Mouse (Mus musculus): ENCODE results near the gene Grid2. TPM values are rescaled to one million over a fixed set of nuclear protein-coding genes. Genes with fewer than 3 reads are reported as not detected.

Grid2 gene
- polyA plus RNA-seq, 1 experiment, result 0.04 TPM

DNA sequence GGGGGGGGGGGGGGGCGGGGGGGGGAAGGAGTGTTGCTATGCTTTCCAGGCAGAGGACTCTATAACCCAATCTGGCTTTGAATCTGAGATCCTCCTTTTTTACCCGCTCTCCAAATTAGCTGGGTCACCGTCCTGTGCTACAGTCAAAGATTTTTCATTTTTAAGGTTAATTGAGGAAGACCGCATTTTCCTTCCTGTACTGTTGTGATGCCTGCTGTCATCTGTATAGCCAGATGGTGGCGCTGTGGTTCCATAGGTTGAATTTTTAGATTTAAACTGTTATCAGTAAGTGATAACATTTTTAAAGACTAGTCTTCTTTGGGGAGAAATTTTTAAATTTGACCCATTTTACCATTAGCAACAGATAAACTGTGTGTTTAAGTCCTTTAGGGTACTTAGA, 1429.3 kb downstream of the Grid2 start:
- WGBS, result 6% methylated on average over 5 of the region's 5 CpGs
- Histone ChIP-seq H3K36me3 (ENCODE audit: control insufficient read depth, insufficient read depth, low read length) (no peaks in the 10 kb centered on the region), H3K27ac (ENCODE audit: control insufficient read depth, insufficient read depth, low read length) (no peak overlapping the region), H3K27me3 (ENCODE audit: control insufficient read depth, insufficient read depth, low read length) (no peaks in the 10 kb centered on the region), H3K4me1 (replicated peaks; ENCODE audit: control insufficient read depth, insufficient read depth, low read length) (no peaks in the 10 kb centered on the region), H3K4me3 (ENCODE audit: control insufficient read depth, insufficient read depth, low read length) (no peak overlapping the region)
- no peak for DNase-seq
- no peak for TF ChIP-seq CTCF (IDR thresholded peaks at IDR 0.05; ENCODE audit: borderline replicate concordance, control insufficient read depth, extremely low read depth, insufficient read depth, low read length, poor library complexity)
- TF ChIP-seq POLR2A (IDR thresholded peaks at IDR 0.05; ENCODE audit: control insufficient read depth, extremely low read depth, insufficient read depth, low read length, poor library complexity), result no peak

DNA sequence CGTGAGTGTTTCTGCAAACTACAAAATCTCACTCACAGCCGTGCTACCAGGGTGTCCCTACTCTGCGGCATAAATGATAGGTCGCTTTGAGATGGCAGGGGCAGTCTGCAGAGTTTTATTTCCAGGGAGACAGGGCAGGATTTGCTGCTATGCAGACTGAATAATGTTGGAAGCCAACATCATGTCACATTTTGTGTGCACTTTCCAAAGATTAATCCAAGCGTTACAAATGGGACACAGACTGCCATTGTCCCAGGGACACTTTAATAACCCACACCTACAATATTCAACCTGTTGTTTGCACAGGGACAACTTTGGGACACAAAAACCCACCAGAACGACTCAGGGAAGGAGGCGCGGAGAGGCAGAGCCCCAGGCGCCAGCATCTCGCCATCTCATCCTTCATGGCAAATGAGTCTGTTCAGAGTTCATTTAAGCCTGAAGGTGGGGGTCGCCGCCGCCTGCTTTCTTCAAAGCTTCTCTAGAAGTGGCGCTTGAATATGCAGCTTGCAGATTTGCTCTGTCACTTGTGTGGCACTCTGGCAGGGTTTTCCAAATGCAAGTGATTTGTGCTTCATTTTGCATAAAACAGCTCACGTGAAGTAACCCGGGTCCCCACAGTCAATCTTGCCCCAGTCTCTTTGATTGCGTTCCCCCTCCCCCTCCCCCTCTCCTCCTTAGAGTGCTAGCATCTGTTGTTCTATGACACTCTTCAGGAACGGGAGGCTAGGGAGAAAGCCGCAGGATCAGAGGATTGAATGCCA, 1432.7 kb downstream of the Grid2 start:
- TF ChIP-seq CTCF (IDR thresholded peaks at IDR 0.05; ENCODE audit: borderline replicate concordance, control insufficient read depth, extremely low read depth, insufficient read depth, low read length, poor library complexity) (no peak), POLR2A (IDR thresholded peaks at IDR 0.05; ENCODE audit: control insufficient read depth, extremely low read depth, insufficient read depth, low read length, poor library complexity) (no peak)

DNA sequence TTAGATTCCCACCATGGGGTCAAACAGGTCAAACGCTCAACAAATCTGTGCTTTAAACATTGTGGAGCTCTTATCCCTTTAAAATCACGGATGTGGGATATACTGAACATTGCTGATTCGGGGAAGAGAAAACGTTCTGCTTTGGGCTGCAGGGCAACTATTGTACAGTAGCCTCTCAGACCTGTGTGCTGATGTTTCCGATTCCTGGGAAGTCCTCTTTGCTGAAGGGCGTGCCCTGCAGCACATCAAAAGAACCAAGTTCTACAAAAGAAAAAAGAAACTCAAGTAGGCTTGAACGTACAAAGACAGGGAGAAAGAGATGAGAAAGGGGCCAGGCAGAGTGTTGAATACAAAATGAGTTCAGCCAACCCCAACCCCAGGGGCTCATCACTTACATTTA, 1439.0 kb downstream of the Grid2 start:
- WGBS, result 77% methylated on average over 7 of the region's 7 CpGs
- Histone ChIP-seq H3K4me3 (ENCODE audit: control insufficient read depth, insufficient read depth, low read length) (no peak overlapping the region), H3K27ac (ENCODE audit: control insufficient read depth, insufficient read depth, low read length) (no peak overlapping the region), H3K27me3 (ENCODE audit: control insufficient read depth, insufficient read depth, low read length) (no peaks in the 10 kb centered on the region), H3K36me3 (ENCODE audit: control insufficient read depth, insufficient read depth, low read length) (no peaks in the 10 kb centered on the region), H3K4me1 (replicated peaks; ENCODE audit: control insufficient read depth, insufficient read depth, low read length) (no peaks in the 10 kb centered on the region)
- TF ChIP-seq CTCF (IDR thresholded peaks at IDR 0.05; ENCODE audit: borderline replicate concordance, control insufficient read depth, extremely low read depth, insufficient read depth, low read length, poor library complexity) (no peak), POLR2A (IDR thresholded peaks at IDR 0.05; ENCODE audit: control insufficient read depth, extremely low read depth, insufficient read depth, low read length, poor library complexity) (no peak)
- no peak for DNase-seq

More for the DNA sequence above, 1432.7 kb downstream of the Grid2 start:
- DNase-seq, result no peak
- no peaks in the 10 kb centered on the region for H3K4me1 ChIP-seq (replicated peaks; ENCODE audit: control insufficient read depth, insufficient read depth, low read length)
- no peaks in the 10 kb centered on the region for H3K27me3 ChIP-seq (ENCODE audit: control insufficient read depth, insufficient read depth, low read length)
- 15% methylated on average over 19 of the region's 19 CpGs for WGBS
- no peak overlapping the region for H3K4me3 ChIP-seq (ENCODE audit: control insufficient read depth, insufficient read depth, low read length)
- no peak overlapping the region for H3K27ac ChIP-seq (ENCODE audit: control insufficient read depth, insufficient read depth, low read length)
- no peaks in the 10 kb centered on the region for H3K36me3 ChIP-seq (ENCODE audit: control insufficient read depth, insufficient read depth, low read length)

DNA sequence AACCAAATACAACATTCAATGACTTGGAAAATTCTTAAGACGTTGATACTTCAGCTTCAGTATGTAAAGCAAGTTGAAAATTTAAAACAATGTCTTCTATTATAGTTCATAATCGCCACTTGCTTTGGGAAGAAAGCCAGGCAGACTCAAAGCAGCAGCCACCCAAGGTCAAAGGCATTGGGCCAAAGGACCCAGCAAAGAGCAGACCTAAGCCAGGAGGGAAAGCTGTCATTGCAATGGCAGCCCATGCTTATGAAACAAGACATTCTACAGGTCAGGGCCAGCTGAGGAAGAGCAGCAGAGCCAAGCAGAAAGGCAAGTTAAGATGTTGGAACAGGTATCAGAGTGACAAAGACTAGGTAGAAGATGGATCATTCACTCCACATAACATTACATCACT, 1448.0 kb downstream of the Grid2 start:
- DNase-seq, result no peak
- no peaks in the 10 kb centered on the region for H3K36me3 ChIP-seq (ENCODE audit: control insufficient read depth, insufficient read depth, low read length)
- no peaks in the 10 kb centered on the region for H3K27me3 ChIP-seq (ENCODE audit: control insufficient read depth, insufficient read depth, low read length)
- H3K4me1 ChIP-seq (replicated peaks; ENCODE audit: control insufficient read depth, insufficient read depth, low read length), result no peaks in the 10 kb centered on the region
- 89% methylated on average over 2 of the region's 2 CpGs for WGBS
- no peak overlapping the region for H3K27ac ChIP-seq (ENCODE audit: control insufficient read depth, insufficient read depth, low read length)
- TF ChIP-seq CTCF (IDR thresholded peaks at IDR 0.05; ENCODE audit: borderline replicate concordance, control insufficient read depth, extremely low read depth, insufficient read depth, low read length, poor library complexity), result no peak
- TF ChIP-seq POLR2A (IDR thresholded peaks at IDR 0.05; ENCODE audit: control insufficient read depth, extremely low read depth, insufficient read depth, low read length, poor library complexity), result no peak
- no peak overlapping the region for H3K4me3 ChIP-seq (ENCODE audit: control insufficient read depth, insufficient read depth, low read length)

DNA sequence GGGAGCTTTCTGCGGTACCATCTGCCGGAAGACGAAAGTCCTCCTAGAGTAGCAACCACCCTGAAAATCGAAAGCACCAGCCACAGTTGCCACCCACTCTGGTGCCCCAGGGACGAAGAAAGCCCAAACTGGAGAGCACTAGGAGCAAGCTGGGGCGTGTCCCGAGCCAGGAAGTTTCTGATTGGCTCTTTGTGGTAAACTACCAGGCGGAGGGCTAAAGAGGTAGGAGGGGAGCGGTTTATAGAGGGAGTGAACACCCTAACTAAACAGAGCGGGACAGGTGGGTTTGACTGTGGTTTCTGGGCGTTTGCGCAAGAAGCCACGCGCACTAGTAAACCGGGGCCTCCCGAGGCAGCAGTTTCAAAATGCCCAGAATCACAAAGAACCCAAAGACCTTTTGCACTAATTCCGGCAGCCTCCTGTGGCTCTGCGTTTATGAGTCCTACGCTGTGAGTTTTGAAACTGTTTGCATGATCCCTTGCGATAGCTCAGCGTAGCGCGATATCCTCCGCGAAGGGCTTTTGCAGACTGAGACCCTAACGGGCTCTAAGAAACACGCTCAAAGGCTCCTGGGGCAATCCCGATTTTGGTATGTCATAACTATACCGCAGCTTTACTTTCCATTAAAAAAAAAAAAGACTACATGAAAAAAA, 1472.2 kb downstream of the Grid2 start:
- WGBS, result 2% methylated on average over 29 of the region's 29 CpGs
- no peak for DNase-seq
- Histone ChIP-seq H3K27me3 (ENCODE audit: control insufficient read depth, insufficient read depth, low read length) (peaks cover 4% of the 10 kb centered on the region; the same call in 1 of the 2 replicates), H3K4me3 (ENCODE audit: control insufficient read depth, insufficient read depth, low read length) (no peak overlapping the region), H3K4me1 (replicated peaks; ENCODE audit: control insufficient read depth, insufficient read depth, low read length) (no peaks in the 10 kb centered on the region), H3K36me3 (ENCODE audit: control insufficient read depth, insufficient read depth, low read length) (no peaks in the 10 kb centered on the region), H3K27ac (ENCODE audit: control insufficient read depth, insufficient read depth, low read length) (no peak overlapping the region)
- TF ChIP-seq POLR2A (IDR thresholded peaks at IDR 0.05; ENCODE audit: control insufficient read depth, extremely low read depth, insufficient read depth, low read length, poor library complexity) (no peak), CTCF (IDR thresholded peaks at IDR 0.05; ENCODE audit: borderline replicate concordance, control insufficient read depth, extremely low read depth, insufficient read depth, low read length, poor library complexity) (no peak)

DNA sequence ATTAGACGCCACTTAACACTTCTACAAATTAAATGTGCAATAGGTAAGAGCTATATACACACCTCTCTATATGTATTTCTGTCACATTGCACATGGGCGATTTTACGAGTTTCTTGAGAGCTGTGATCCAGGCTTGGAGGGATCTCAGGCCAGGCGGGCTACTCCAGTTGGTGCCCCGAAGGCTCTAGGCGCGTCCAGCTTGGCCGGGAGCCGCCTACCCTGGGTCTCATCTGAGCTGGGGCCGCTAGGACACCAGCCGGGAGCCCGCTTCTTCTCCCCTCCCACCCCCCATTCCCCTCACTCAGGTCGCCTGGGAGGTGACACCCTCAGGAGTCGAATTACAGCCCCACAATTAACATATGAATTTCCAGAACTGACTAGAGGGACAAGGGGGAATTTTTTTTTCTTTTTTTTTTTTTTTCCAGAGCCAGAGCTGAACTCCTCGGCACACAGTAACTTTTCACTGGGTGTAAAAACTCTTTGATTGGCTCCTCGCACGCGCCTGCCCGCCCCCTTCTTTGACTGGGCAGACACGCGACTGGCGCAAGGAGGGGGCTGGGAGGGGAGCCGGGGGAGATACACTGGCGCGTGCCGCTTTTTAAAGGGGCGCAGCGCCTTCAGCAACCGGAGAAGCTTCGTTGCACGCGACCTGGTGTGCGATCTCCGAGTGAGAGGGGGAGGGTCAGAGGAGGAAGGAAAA, 1473.0 kb downstream of the Grid2 start, which contains the start of gene Atoh1:
Gene Atoh1 (plus strand): TSS at position 627 of the 700 bp plus-strand sequence.
- H3K27ac ChIP-seq (ENCODE audit: control insufficient read depth, insufficient read depth, low read length), result no peak within 1 kb of the TSS
- no peak within 1 kb of the TSS for H3K4me3 ChIP-seq (ENCODE audit: control insufficient read depth, insufficient read depth, low read length)
- peaks cover 4% of the 10 kb centered on the region; the same call in 1 of the 2 replicates for H3K27me3 ChIP-seq (ENCODE audit: control insufficient read depth, insufficient read depth, low read length)
- no peaks in the 10 kb centered on the region for H3K4me1 ChIP-seq (replicated peaks; ENCODE audit: control insufficient read depth, insufficient read depth, low read length)
- WGBS, result 2% methylated on average over 34 of the region's 34 CpGs
- DNase-seq, result no peak
- TF ChIP-seq POLR2A (IDR thresholded peaks at IDR 0.05; ENCODE audit: control insufficient read depth, extremely low read depth, insufficient read depth, low read length, poor library complexity), result no peak
- no peak for TF ChIP-seq CTCF (IDR thresholded peaks at IDR 0.05; ENCODE audit: borderline replicate concordance, control insufficient read depth, extremely low read depth, insufficient read depth, low read length, poor library complexity)
- H3K36me3 ChIP-seq (ENCODE audit: control insufficient read depth, insufficient read depth, low read length), result no peaks in the 10 kb centered on the region
